ENCODE assay signal across 16 mouse cellular contexts in genomic region chr4:133447366-133447765, GRCm38 (mm10). TPM values are rescaled to one million over a fixed set of nuclear protein-coding genes. Genes with fewer than 3 reads are reported as not detected.
"Had no signal": no experiment of that assay in that cellular context is flagged by ENCODE, and none has a peak within 500 bp of the region (broad histone marks: within the 10 kb centered on the region; RNA-seq: fewer than 3 reads in every experiment).

No protein-coding gene starts in this region.

- H3K9me3 ChIP-seq: kidney, embryonic 15.5 days; limb, embryonic 13.5 days; midbrain, embryonic 13.5 days; neural tube, embryonic 12.5 days; stomach, embryonic 15.5 days had no signal

- ATAC-seq: midbrain, embryonic 13.5 days had no signal

- DNase-seq: kidney, adult 2 months; kidney, postnatal 14 days; lung, adult 18-20 months; retina, postnatal 1 day; right cerebral cortex, postnatal 14 days; thymus, adult 2 months; thymus, postnatal 25 days had no signal

- H3K4me3 ChIP-seq: kidney, embryonic 15.5 days; left cerebral cortex, adult 2 months; limb, embryonic 13.5 days; midbrain, embryonic 13.5 days; neural tube, embryonic 12.5 days; stomach, embryonic 15.5 days had no signal

- H3K4me2 ChIP-seq: kidney, embryonic 15.5 days; limb, embryonic 13.5 days; midbrain, embryonic 13.5 days; neural tube, embryonic 12.5 days; stomach, embryonic 15.5 days had no signal

- H3K9ac ChIP-seq: kidney, embryonic 15.5 days; limb, embryonic 13.5 days; liver, embryonic 14.5 days; midbrain, embryonic 13.5 days; neural tube, embryonic 12.5 days; stomach, embryonic 15.5 days had no signal

- H3K27me3 ChIP-seq: limb, embryonic 13.5 days; midbrain, embryonic 13.5 days; neural tube, embryonic 12.5 days; stomach, embryonic 15.5 days had no signal

- H3K27ac ChIP-seq: kidney, embryonic 15.5 days; left cerebral cortex, adult 2 months; limb, embryonic 13.5 days; liver, embryonic 14.5 days; midbrain, embryonic 13.5 days; neural tube, embryonic 12.5 days; stomach, embryonic 15.5 days had no signal

- H3K36me3 ChIP-seq: kidney, embryonic 15.5 days; limb, embryonic 13.5 days; midbrain, embryonic 13.5 days; neural tube, embryonic 12.5 days; stomach, embryonic 15.5 days had no signal

RNA-seq across cellular contexts. Expression of gene Tent5b, which starts 32.6 kb away (rescaled TPM):
- total RNA-seq: left cerebral cortex, adult 2 months had no signal

RNA-seq across cellular contexts. Expression of gene Trnp1, which starts 51.0 kb away (rescaled TPM):
- total RNA-seq: liver, adult 2 months; neutrophil, adult 5-6 weeks had no signal
